ENCODE assay signal across 15 mouse cellular contexts in the genomic region with DNA sequence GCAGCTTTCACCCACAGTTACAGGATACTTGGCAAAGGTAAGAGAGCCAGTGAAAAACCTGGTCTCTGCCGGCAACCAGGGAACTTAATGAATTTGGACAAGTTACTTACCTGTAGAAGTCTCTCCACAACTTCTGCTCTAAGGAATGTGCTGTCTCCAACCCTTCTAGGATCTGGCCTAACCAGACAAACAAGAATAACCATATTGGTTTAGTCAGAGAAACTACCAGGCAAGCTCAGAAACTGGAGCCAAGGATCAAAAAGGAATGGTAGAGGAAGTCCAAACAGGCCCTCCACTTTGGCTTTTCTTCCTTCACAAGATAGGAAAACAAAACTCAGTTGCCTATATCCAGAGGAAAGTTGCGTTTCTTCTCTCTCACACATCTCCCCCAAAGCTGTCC.
"Had no signal": no experiment of that assay in that cellular context is flagged by ENCODE, and none has a peak within 500 bp of the region (broad histone marks: within the 10 kb centered on the region; RNA-seq: fewer than 3 reads in every experiment).

No protein-coding gene starts in this region.

- H3K9ac ChIP-seq: liver, postnatal 0 days; lung, embryonic 15.5 days; midbrain, embryonic 13.5 days; midbrain, embryonic 15.5 days; neural tube, embryonic 12.5 days had no signal

- H3K9me3 ChIP-seq: lung, embryonic 15.5 days; megakaryocyte, embryonic 14.5 days; midbrain, embryonic 13.5 days; midbrain, embryonic 15.5 days; neural tube, embryonic 12.5 days had no signal

- DNase-seq: liver, postnatal 0 days; lung, adult 2 months; lung, postnatal 14 days; right cerebral cortex, postnatal 14 days; thymus, adult 2 months; thymus, postnatal 25 days; thymus, postnatal 4 days had no signal

- H3K4me2 ChIP-seq: lung, embryonic 15.5 days; midbrain, embryonic 11.5 days; midbrain, embryonic 13.5 days; midbrain, embryonic 15.5 days; neural tube, embryonic 12.5 days had no signal

- ATAC-seq: liver, postnatal 0 days; lung, postnatal 0 days; midbrain, embryonic 13.5 days; midbrain, embryonic 15.5 days had no signal

- H3K27ac ChIP-seq: lung, embryonic 15.5 days; macrophage; midbrain, embryonic 13.5 days; midbrain, embryonic 15.5 days; neural tube, embryonic 12.5 days had no signal

- H3K4me1 ChIP-seq: lung, embryonic 15.5 days; megakaryocyte, embryonic 14.5 days; midbrain, embryonic 13.5 days; midbrain, embryonic 15.5 days; neural tube, embryonic 12.5 days had no signal

- H3K4me3 ChIP-seq: lung, embryonic 15.5 days; megakaryocyte, embryonic 14.5 days; midbrain, embryonic 13.5 days; midbrain, embryonic 15.5 days; neural tube, embryonic 12.5 days had no signal

- H3K27me3 ChIP-seq: lung, embryonic 15.5 days; midbrain, embryonic 13.5 days; midbrain, embryonic 15.5 days; neural tube, embryonic 12.5 days had no signal

- H3K36me3 ChIP-seq: lung, embryonic 15.5 days; midbrain, embryonic 13.5 days; midbrain, embryonic 15.5 days; neural tube, embryonic 12.5 days had no signal
